In the genomic region with DNA sequence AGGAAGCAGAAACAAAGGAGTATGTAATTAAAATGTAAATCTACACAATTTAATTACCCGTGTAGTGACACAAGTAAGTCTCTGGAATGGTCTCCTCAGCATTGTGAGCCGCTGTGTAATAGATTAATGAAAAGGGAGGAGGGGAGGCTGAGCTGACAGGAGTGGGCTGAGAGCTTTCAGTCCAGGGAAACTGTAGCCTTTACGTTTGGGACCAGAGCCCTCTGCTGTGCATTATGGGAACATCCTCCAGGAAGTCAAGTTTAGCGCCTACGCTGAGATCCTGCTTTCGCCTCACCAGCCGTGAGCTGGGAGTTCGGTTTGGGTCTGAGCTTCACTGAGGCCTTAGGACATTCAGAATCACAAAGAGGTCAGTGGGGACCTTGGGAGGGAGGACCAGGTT, we compare ENCODE assay signal across 11 mouse cellular contexts. TPM values are rescaled to one million over a fixed set of nuclear protein-coding genes. Genes with fewer than 3 reads are reported as not detected.
A peak's percentile ranks its signal among the peaks of the same experiment; 100 is the strongest.
DNase-seq lines count a peak whose midpoint lies in the region; ATAC-seq and TF ChIP-seq lines count a peak whose summit lies in the region.
"Had no signal": no experiment of that assay in that cellular context is flagged by ENCODE, and none has a peak within 500 bp of the region (broad histone marks: within the 10 kb centered on the region; RNA-seq: fewer than 3 reads in every experiment).

No protein-coding gene starts in this region.

- H3K27me3 ChIP-seq in forebrain, embryonic 12.5 days = no peaks in the 10 kb centered on the region
- H3K27me3 ChIP-seq in midbrain, embryonic 10.5 days (ENCODE audit: low read depth, poor library complexity, severe bottlenecking) = 0 out of 2 replicates have a peak, but pooled peaks cover 6% of the 10 kb centered on the region

- TF ChIP-seq POLR2A in brain, embryonic 14.5 days (IDR thresholded peaks at IDR 0.05; ENCODE audit: borderline replicate concordance, extremely low read depth, insufficient read depth, insufficient read length, poor library complexity, severe bottlenecking) = no peak

- no peaks in the 10 kb centered on the region for H3K4me1 ChIP-seq in forebrain, embryonic 12.5 days
- peaks cover 5% of the 10 kb centered on the region; the same call in 1 of the 2 replicates for H3K4me1 ChIP-seq in midbrain, embryonic 10.5 days

- H3K9me3 ChIP-seq in forebrain, embryonic 12.5 days = peaks cover 23% of the 10 kb centered on the region
- H3K9me3 ChIP-seq in midbrain, embryonic 10.5 days (replicated peaks) = peaks cover 36% of the 10 kb centered on the region

- H3K4me3 ChIP-seq in forebrain, embryonic 12.5 days (replicated peaks) = no peak overlapping the region
- no peak overlapping the region for H3K4me3 ChIP-seq in midbrain, embryonic 10.5 days
- H3K4me3 ChIP-seq: erythroblast, embryonic 14.5 days had no signal

- H3K4me2 ChIP-seq in forebrain, embryonic 12.5 days = no peak overlapping the region

- H3K27ac ChIP-seq in forebrain, embryonic 12.5 days = no peak overlapping the region
- H3K27ac ChIP-seq in midbrain, embryonic 10.5 days (replicated peaks) = no peak overlapping the region

- H3K9ac ChIP-seq in forebrain, embryonic 12.5 days = no peak overlapping the region

- 0 out of 2 replicates have a peak, but pooled peaks have one; percentile 39 for ATAC-seq in forebrain, embryonic 12.5 days (ENCODE audit: low FRiP score)
- no peak for ATAC-seq in megakaryocyte-erythroid progenitor cell, adult 5-6 weeks (replicated peaks; ENCODE audit: low FRiP score, low TSS enrichment, poor library complexity, severe bottlenecking)
- no peak for ATAC-seq in erythroid progenitor cell, adult 5-6 weeks (replicated peaks; ENCODE audit: low FRiP score, poor library complexity, severe bottlenecking)
- ATAC-seq: Patski had no signal

- peak; percentile 70 for TF ChIP-seq CTCF in brain, embryonic 14.5 days (IDR thresholded peaks at IDR 0.05; ENCODE audit: borderline replicate concordance, extremely low read depth, insufficient read depth, insufficient read length)

- DNase-seq in kidney, postnatal 10 days = peak; percentile 55
- DNase-seq in kidney, adult 9 months = no peak
- peak; percentile 87 for DNase-seq in brain, embryonic 14.5 days (ENCODE audit: low read depth)
- DNase-seq in midbrain, embryonic 10.5 days (ENCODE audit: low spot score) = peak; percentile 30
- DNase-seq in thymus, adult 18-20 months = no peak

- 24% methylated on average over 8 of the region's 8 CpGs for WGBS in forebrain, embryonic 12.5 days
- WGBS in midbrain, embryonic 10.5 days = 30% methylated on average over 8 of the region's 8 CpGs

- H3K36me3 ChIP-seq in forebrain, embryonic 12.5 days (replicated peaks) = peaks cover 26% of the 10 kb centered on the region
- H3K36me3 ChIP-seq in midbrain, embryonic 10.5 days = peaks cover 25% of the 10 kb centered on the region

RNA-seq across cellular contexts. Expression of gene Zfp663, which starts 19.1 kb away (rescaled TPM):
- polyA plus RNA-seq in brain, embryonic 14.5 days (2012; rRNA removed) = 6.5 and 7.2 TPM in 2 replicates
- polyA plus RNA-seq in forebrain, embryonic 12.5 days (2016; fragmentation: Nextera tagmentation; extraction: Ambion mirVana) = 6.8 and 6.9 TPM in 2 replicates
- 6.0 and 7.2 TPM in 2 replicates for polyA plus RNA-seq in midbrain, embryonic 10.5 days (2016; fragmentation: Nextera tagmentation; extraction: Ambion mirVana)
- total RNA-seq in megakaryocyte-erythroid progenitor cell, adult 5-6 weeks (2014; fragmentation: Nextera tagmentation) = not detected in 2 replicates
- not detected in 2 replicates for total RNA-seq in megakaryocyte-erythroid progenitor cell, adult 5-6 weeks (2017)
- total RNA-seq in erythroid progenitor cell, adult 5-6 weeks (2015; ENCODE audit: low replicate concordance) = not detected in 2 replicates
- total RNA-seq in erythroid progenitor cell, adult 5-6 weeks (2017; ENCODE audit: low replicate concordance) = not detected in 2 replicates
- polyA plus RNA-seq: erythroblast, embryonic 14.5 days; Patski had no signal

RNA-seq across cellular contexts. Expression of gene Elmo2, which starts 23.2 kb away (rescaled TPM):
- polyA plus RNA-seq in brain, embryonic 14.5 days (2012; rRNA removed) = 114 and 125 TPM in 2 replicates
- polyA plus RNA-seq in forebrain, embryonic 12.5 days (2016; fragmentation: Nextera tagmentation; extraction: Ambion mirVana) = 94.6 and 99.7 TPM in 2 replicates
- polyA plus RNA-seq in midbrain, embryonic 10.5 days (2016; fragmentation: Nextera tagmentation; extraction: Ambion mirVana) = 81.7 and 90.0 TPM in 2 replicates
- 23.5 and 31.5 TPM in 2 replicates for total RNA-seq in megakaryocyte-erythroid progenitor cell, adult 5-6 weeks (2014; fragmentation: Nextera tagmentation)
- total RNA-seq in megakaryocyte-erythroid progenitor cell, adult 5-6 weeks (2017) = 11.6 and 16.4 TPM in 2 replicates
- total RNA-seq in erythroid progenitor cell, adult 5-6 weeks (2015; ENCODE audit: low replicate concordance) = 16.3 and 25.9 TPM in 2 replicates
- 8.6 and 13.1 TPM in 2 replicates for total RNA-seq in erythroid progenitor cell, adult 5-6 weeks (2017; ENCODE audit: low replicate concordance)

RNA-seq across cellular contexts. Expression of gene Zfp334, which starts 38.6 kb away (rescaled TPM):
- polyA plus RNA-seq in brain, embryonic 14.5 days (2012; rRNA removed) = 15.2 and 19.2 TPM in 2 replicates
- polyA plus RNA-seq in forebrain, embryonic 12.5 days (2016; fragmentation: Nextera tagmentation; extraction: Ambion mirVana) = 22.9 and 24.0 TPM in 2 replicates
- polyA plus RNA-seq in midbrain, embryonic 10.5 days (2016; fragmentation: Nextera tagmentation; extraction: Ambion mirVana) = 19.9 and 23.1 TPM in 2 replicates
- not detected in 2 replicates for total RNA-seq in megakaryocyte-erythroid progenitor cell, adult 5-6 weeks (2014; fragmentation: Nextera tagmentation)
- total RNA-seq in megakaryocyte-erythroid progenitor cell, adult 5-6 weeks (2017) = not detected in 2 replicates
- not detected in 2 replicates for total RNA-seq in erythroid progenitor cell, adult 5-6 weeks (2015; ENCODE audit: low replicate concordance)
- total RNA-seq in erythroid progenitor cell, adult 5-6 weeks (2017; ENCODE audit: low replicate concordance) = not detected in 2 replicates
- polyA plus RNA-seq: erythroblast, embryonic 14.5 days had no signal

RNA-seq across cellular contexts. Expression of gene Ocstamp, which starts 50.7 kb away (rescaled TPM):
- not detected in 2 replicates for polyA plus RNA-seq in brain, embryonic 14.5 days (2012; rRNA removed)
- 0.06 TPM in 1 of 2 replicates, not detected in the other for polyA plus RNA-seq in forebrain, embryonic 12.5 days (2016; fragmentation: Nextera tagmentation; extraction: Ambion mirVana)
- 0.06 and 0.07 TPM in 2 replicates for polyA plus RNA-seq in midbrain, embryonic 10.5 days (2016; fragmentation: Nextera tagmentation; extraction: Ambion mirVana)
- not detected in 2 replicates for total RNA-seq in megakaryocyte-erythroid progenitor cell, adult 5-6 weeks (2014; fragmentation: Nextera tagmentation)
- not detected in 2 replicates for total RNA-seq in megakaryocyte-erythroid progenitor cell, adult 5-6 weeks (2017)
- not detected in 2 replicates for total RNA-seq in erythroid progenitor cell, adult 5-6 weeks (2015; ENCODE audit: low replicate concordance)
- not detected in 2 replicates for total RNA-seq in erythroid progenitor cell, adult 5-6 weeks (2017; ENCODE audit: low replicate concordance)
- total RNA-seq: layer of hippocampus, adult 18-20 months had no signal
- polyA plus RNA-seq: Patski had no signal

Comparison
In these comparisons a context has a peak if more than half of its experiments do, and no peak if none do; other contexts are left out.
1. DNase-seq: peak in kidney, postnatal 10 days (single experiment), brain, embryonic 14.5 days (single experiment) and midbrain, embryonic 10.5 days (single experiment); none in kidney, adult 9 months (single experiment) and thymus, adult 18-20 months (0 of 2).